Mouse (Mus musculus) layer of hippocampus, postnatal 10 days (tissue): ENCODE results near the gene Usp1. TPM values are rescaled to one million over a fixed set of nuclear protein-coding genes. Genes with fewer than 3 reads are reported as not detected.
A peak's percentile ranks its signal among the peaks of the same experiment; 100 is the strongest.
"Not testable (repeated sequence)": the region's sequence is repeated elsewhere in the genome, so short reads cannot be mapped to it uniquely, and the experiment has no call there.

Experiments
- DNase-seq, 2 experiments: peaks; one replicate each; pipeline ENCODE4 v3.0.0; 2021; ENCODE audit warnings: low spot score in 2 of 2
- long read RNA-seq: library from polyadenylated mRNA; stranded (forward); transcript quantifications from one replicate; pipeline ENCODE4 v2.0.0, GENCODE M21; 2023
- total RNA-seq, 2 experiments: library from RNA; stranded (reverse); gene quantifications; 2 replicates each; pipeline ENCODE4 v1.2.3; 2021

Usp1 gene
- 10 to 100 TPM; 23.8 to 31.9 TPM for total RNA-seq
- long read RNA-seq, transcript Usp1-202 (9 exons, 3,527 nt), result major isoform, 6 of 13 reads
- long read RNA-seq, partial matches to known transcripts, result 3 of 13 reads
- long read RNA-seq, other reads (novel, unspliced or antisense), result 3 of 13 reads

- DNase-seq, result peak; percentile 86 to 92
These were observed at the start of gene Usp1 for GRCm38 (mm10) chr4:98923568-98924070. Gene Usp1 (plus strand): TSS chr4:98923810.

GRCm38 (mm10) chr4:98882706-98883105 lies 40.9 kb upstream of the Usp1 start:
- DNase-seq, result no peak

DNA sequence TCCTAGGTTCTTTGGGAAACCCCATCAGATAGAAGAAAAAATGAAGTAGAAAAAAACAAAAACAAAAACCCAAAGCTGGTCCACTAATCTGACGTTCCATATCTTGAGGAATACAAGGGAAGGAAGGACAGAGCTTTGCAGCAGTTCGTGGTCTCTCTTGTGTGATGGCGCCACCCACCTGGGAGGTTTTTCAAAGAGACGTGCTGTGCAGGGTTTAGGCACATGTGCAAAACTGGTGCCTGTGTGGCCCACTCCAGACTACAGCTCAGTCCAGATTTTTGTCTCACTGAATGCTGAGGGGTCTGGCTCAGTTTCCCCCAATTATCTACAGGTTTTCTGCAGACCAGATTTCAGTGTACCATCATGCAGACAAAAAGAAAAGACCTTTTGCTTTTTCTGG lies 37.2 kb upstream of the Usp1 start:
- DNase-seq, result no peak

DNA sequence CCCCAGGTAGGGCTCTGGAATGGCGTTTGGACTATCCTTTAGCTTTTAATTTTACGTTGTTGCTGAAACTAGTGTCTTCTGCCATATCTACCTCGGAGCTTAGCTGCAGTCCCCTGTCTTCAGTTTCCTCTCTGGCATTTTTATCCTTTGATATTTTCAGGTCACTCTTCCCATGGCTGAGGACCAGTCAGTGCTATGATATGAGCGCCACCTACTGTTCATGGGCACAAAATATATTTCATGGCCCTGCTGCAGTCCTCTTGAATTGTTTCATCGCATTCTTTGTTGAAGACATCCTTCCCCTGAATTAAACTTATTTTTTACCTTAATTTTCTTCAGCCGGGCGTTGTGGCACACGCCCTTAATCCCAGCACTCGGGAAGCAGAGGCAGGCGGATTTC lies 36.5 kb upstream of the Usp1 start:
- DNase-seq, result peak; percentile 55 to 65

DNA sequence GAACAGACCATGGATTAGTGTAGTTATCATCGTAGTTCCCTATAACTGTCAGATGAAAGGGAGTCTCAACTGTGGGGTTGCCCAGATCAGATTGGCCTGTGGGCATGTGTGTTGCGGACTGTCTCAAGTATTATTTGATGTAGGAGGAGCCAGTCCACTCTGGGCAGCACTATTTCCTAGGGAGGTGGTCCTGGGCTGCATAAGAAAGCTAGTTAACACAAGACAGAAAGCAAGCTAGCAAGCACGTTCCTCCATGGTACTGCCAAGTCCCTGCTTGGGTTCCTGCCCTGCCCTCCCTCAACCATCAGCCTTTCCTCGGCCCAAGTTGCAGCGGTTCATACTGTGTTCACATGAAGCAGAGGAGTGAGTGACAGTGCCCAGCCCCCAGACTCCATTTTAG lies 13.4 kb upstream of the Usp1 start:
- no peak for DNase-seq

- DNase-seq, result no peak
These were observed 5.9 kb upstream of the Usp1 start for GRCm38 (mm10) chr4:98917724-98918123.

DNA sequence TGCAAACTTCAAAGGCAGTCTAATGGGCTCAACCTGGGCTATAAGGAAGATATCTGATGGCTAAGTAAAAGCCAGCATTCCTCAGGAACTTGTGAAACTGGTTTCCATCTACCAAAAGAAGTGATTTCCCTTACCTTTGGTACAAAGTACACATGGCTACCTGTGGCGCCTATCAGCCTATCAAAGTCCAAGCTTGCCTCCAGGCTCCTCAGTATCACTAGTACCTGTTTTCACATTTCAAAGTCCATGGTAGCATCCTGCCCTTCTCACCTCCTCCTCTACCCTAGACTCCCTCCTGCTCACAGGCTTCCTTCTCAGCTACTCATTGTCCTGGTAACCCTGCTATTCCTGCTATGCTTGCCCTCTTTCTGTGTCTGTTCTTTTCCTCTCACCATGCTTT lies 5.4 kb upstream of the Usp1 start:
- DNase-seq, result no peak

DNA sequence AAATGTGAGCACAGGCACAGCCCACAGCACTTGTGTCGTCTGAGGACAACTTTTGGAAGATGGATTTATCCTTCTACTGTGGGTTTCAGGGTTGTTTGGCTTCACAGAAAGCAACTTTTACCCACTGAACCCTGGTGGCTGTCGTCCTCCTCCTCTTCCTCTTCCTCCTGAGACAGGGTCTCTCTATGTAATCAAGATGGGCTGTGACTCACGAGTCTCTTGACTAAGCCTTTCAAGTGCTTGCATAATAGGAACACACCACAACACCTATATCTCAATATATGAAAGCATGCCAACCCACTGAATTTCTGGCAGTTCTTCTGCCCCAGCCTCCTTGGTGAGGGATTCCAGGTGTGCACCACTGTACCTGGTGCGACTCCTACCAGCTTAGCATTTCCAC lies 2.7 kb upstream of the Usp1 start:
- DNase-seq, result no peak

- peak; percentile 16 to 22 for DNase-seq
These were observed 1.5 kb upstream of the Usp1 start for GRCm38 (mm10) chr4:98922061-98922642.

DNA sequence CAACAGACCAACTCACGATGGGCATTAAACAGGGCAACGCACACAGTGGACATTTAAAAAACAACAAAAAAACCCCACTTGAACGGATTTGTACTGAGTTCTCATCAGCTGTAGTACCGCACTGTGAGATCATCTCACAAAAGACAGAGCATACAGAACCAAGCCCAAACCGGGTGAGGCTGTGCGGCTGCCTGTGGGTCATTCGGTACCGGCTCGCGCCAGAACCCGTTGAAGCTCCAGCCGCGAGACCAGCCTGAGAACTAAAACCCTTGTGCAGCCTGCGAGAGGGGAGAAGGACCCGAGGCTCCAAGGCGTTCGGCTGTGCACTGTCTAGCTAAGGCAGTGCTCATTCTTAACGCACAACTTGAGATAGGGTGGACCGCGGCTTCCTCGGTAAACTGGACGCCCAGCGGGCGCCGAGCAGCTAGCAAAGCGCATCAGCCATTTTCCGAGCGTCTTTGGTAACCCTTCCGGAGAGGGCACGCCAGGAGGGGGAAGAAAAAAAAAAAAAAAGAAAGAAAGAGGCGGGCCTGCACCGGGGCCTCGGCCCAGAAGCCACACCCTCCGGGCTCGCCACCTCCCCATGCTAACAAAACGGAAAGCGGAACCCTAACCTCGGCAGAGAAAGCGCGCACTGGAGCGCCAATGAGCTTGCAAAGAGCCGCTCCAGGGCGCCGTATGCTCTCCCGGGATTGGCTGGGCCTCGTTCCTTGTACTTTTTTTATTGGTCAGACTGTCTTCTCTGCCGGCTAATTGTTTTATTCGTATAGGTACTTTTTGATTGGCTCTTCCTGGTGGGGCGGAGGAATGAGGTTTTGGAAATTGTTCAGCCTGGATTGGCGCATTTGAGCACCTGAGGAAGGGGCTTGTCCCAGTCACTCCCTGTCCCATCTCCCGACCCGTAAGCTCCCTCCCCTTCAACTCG lies 705 bp upstream of the Usp1 start:
- peak; percentile 92 to 93 for DNase-seq

GRCm38 (mm10) chr4:98924071-98924905 lies 678 bp downstream of the Usp1 start:
- peak in 1 of 2 experiments; percentile 16 for DNase-seq

- no peak for DNase-seq
These were observed 1.2 kb downstream of the Usp1 start for GRCm38 (mm10) chr4:98924906-98925178.

DNA sequence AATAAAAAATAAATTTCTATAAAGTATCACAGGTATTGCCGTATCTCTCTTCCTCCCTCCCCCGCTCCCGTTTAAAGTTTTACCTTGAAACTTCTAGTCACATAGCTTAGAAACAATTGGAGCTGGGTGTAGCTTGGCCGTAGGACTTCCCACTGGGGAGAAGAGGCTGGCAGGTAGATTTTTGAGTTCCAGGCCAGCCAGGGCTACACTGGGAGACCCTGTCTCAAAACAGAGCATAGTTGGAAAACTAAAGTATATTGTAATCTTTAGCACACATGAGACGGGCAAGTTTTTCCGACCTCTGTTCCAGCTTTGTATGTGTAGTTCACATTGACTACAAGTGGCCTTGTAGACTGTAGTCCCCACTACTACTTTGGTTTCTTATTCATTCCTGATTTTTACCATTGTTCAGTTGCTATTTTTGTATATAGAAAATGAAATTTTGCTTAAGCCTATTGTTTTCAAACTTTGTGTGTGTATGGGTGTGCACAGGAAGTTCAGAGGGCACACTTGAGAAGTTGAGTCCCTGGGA lies 1.7 kb downstream of the Usp1 start:
- no peak for DNase-seq

DNA sequence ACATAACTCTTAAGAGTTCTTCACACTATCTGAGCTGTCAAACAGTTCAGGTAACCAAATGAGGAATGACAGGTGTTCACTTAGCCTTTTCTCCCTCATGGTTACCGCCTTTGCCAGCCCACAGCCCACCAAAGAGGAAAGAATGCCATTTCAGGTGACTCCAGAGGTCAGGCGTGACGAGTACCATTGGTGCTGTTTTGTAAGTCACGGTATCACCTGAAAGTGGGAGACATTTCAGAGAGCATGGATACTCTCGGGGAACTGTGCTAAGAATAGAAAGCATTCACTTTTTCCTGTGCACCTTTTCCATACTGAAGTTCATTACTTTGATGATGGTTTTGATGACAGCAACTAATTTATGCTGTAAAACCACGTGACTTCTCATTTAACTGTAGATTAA lies 12.4 kb downstream of the Usp1 start:
- DNase-seq, result no peak

DNA sequence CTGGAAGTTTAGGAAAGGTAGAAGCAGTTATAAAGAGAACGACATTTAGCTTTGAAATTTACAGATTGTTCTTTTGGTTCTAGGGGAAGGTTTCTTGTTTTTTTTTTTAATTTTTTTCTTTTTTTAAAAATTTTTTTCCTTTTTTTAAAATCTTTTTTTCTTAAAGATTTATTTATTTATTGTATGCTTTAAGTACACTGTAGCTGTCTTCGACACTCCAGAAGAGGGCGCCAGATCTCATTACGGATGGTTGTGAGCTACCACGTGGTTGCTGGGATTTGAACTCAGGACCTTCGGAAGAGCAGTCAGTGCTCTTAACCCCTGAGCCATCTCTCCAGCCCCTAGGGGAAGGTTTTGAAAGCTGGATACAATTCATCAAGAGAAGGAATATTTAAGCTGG lies 14.6 kb downstream of the Usp1 start:
- DNase-seq, result not testable (repeated sequence)

- DNase-seq, result no peak
These were observed 27.0 kb downstream of the Usp1 start for GRCm38 (mm10) chr4:98950563-98950962.

- no peak for DNase-seq
These were observed 32.4 kb downstream of the Usp1 start for GRCm38 (mm10) chr4:98955986-98956385.

DNA sequence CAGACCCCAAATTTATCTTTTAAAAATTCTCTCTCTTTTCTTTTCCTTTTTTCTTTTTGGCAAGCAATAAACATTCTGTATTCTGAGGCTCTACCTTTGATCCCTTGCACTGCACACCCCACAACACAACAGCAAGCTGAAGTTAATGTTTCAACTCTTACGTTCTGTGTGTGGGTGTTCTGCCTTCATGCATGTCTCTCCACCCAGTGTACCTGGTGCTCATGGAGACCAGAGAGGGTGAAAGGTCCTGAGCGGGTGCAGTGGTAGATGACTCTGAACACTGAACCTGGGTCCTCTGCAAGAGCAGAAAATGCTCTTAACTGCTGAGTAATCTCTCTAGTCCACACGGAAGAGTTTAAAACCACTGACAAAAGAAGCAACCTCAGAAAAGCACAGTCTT lies 36.6 kb downstream of the Usp1 start:
- DNase-seq, result no peak

DNA sequence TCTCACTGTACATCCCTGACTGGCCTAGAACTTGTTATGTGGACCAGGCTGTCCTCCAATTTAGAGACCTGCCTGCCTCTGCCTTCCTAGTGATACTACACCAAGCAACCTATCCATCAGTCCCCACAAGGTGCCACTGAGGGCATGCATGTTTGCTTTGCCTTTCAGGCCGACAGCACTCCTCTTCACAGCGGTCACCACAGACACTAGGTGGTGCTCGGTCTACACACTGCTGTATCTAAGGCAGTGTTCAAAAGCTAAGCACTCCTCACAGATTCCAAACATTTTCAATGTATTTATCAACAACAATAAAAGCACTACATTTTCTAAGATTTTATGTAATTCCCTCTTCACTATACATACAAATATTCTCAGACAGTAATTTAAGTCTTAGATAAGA lies 46.3 kb downstream of the Usp1 start:
- DNase-seq, result no peak

GRCm38 (mm10) chr4:98975741-98976140 lies 52.1 kb downstream of the Usp1 start:
- peak in 1 of 2 experiments; percentile 26 for DNase-seq

- not testable (repeated sequence) for DNase-seq
These were observed 54.7 kb downstream of the Usp1 start for GRCm38 (mm10) chr4:98978288-98978687.
